Mouse (Mus musculus): ENCODE measurements around the gene Rps6. TPM values are rescaled to one million over a fixed set of nuclear protein-coding genes. Genes with fewer than 3 reads are reported as not detected.
A peak's percentile ranks its signal among the peaks of the same experiment; 100 is the strongest.

The Rps6 gene
- polyA plus RNA-seq (2016; fragmentation: Nextera tagmentation; extraction: Ambion mirVana): 569 and 645 TPM in 2 replicates

GRCm38 (mm10) chr4:86857113-86858069, at the start of gene Rps6:
Gene Rps6 (minus strand): TSS chr4:86857412.
- H3K27ac ChIP-seq: peak within 1 kb of the TSS; percentile 100
- H3K27me3 ChIP-seq (ENCODE audit: insufficient read depth, poor library complexity, severe bottlenecking): no peaks in the 10 kb centered on the region
- H3K9me3 ChIP-seq: no peaks in the 10 kb centered on the region; the same call in 1 of the 2 replicates
- H3K4me3 ChIP-seq: peak within 1 kb of the TSS; percentile 99
- under 1% methylated on average over 68 of the region's 68 CpGs for WGBS
- peak; percentile 96 for DNase-seq (ENCODE audit: low spot score)
- peaks cover 38% of the 10 kb centered on the region for H3K36me3 ChIP-seq
- H3K4me1 ChIP-seq (replicated peaks): peaks cover 16% of the 10 kb centered on the region

GRCm38 (mm10) chr4:86905869-86906268, 48.7 kb upstream of the Rps6 start:
- WGBS: 78% methylated on average over 1 of the region's 1 CpGs
- H3K4me3 ChIP-seq: no peak overlapping the region

GRCm38 (mm10) chr4:86904969-86905368, 47.8 kb upstream of the Rps6 start:
- WGBS: 32% methylated on average over 3 of the region's 3 CpGs
- Histone ChIP-seq H3K4me1 (replicated peaks) (0 out of 2 replicates have a peak, but pooled peaks cover 4% of the 10 kb centered on the region), H3K9me3 (no peaks in the 10 kb centered on the region), H3K4me3 (no peak overlapping the region), H3K27me3 (ENCODE audit: insufficient read depth, poor library complexity, severe bottlenecking) (no peaks in the 10 kb centered on the region), H3K36me3 (no peaks in the 10 kb centered on the region), H3K27ac (no peak overlapping the region)
- DNase-seq (ENCODE audit: low spot score): no peak

More at GRCm38 (mm10) chr4:86905869-86906268, 48.7 kb upstream of the Rps6 start:
- DNase-seq (ENCODE audit: low spot score): no peak
- no peak overlapping the region for H3K27ac ChIP-seq
- no peaks in the 10 kb centered on the region for H3K9me3 ChIP-seq
- H3K27me3 ChIP-seq (ENCODE audit: insufficient read depth, poor library complexity, severe bottlenecking): no peaks in the 10 kb centered on the region
- 0 out of 2 replicates have a peak, but pooled peaks cover 4% of the 10 kb centered on the region for H3K4me1 ChIP-seq (replicated peaks)
- no peaks in the 10 kb centered on the region for H3K36me3 ChIP-seq

- Histone ChIP-seq H3K9me3 (no peaks in the 10 kb centered on the region), H3K27ac (peak overlapping the region; percentile 36; the same call in 1 of the 2 replicates), H3K4me3 (no peak overlapping the region), H3K36me3 (no peaks in the 10 kb centered on the region), H3K27me3 (ENCODE audit: insufficient read depth, poor library complexity, severe bottlenecking) (no peaks in the 10 kb centered on the region), H3K4me1 (replicated peaks) (0 out of 2 replicates have a peak, but pooled peaks cover 4% of the 10 kb centered on the region)
- no peak for DNase-seq (ENCODE audit: low spot score)
- WGBS: 73% methylated on average over 6 of the region's 6 CpGs
These were observed 45.1 kb upstream of the Rps6 start for GRCm38 (mm10) chr4:86902351-86902750.

GRCm38 (mm10) chr4:86898791-86899474, 41.7 kb upstream of the Rps6 start:
- no peak for DNase-seq (ENCODE audit: low spot score)
- 69% methylated on average over 14 of the region's 14 CpGs for WGBS
- no peaks in the 10 kb centered on the region for H3K36me3 ChIP-seq
- H3K9me3 ChIP-seq: no peaks in the 10 kb centered on the region
- H3K4me1 ChIP-seq (replicated peaks): 0 out of 2 replicates have a peak, but pooled peaks cover 4% of the 10 kb centered on the region
- no peaks in the 10 kb centered on the region for H3K27me3 ChIP-seq (ENCODE audit: insufficient read depth, poor library complexity, severe bottlenecking)
- no peak overlapping the region for H3K27ac ChIP-seq
- no peak overlapping the region for H3K4me3 ChIP-seq

- Histone ChIP-seq H3K9me3 (no peaks in the 10 kb centered on the region), H3K27ac (no peak overlapping the region), H3K4me3 (no peak overlapping the region), H3K27me3 (ENCODE audit: insufficient read depth, poor library complexity, severe bottlenecking) (no peaks in the 10 kb centered on the region), H3K36me3 (no peaks in the 10 kb centered on the region), H3K4me1 (replicated peaks) (0 out of 2 replicates have a peak, but pooled peaks cover 2% of the 10 kb centered on the region)
- no peak for DNase-seq (ENCODE audit: low spot score)
- WGBS: 82% methylated on average over 7 of the region's 7 CpGs
These were observed 40.2 kb upstream of the Rps6 start for GRCm38 (mm10) chr4:86897411-86897810.

- H3K36me3 ChIP-seq: no peaks in the 10 kb centered on the region
- no peaks in the 10 kb centered on the region for H3K27me3 ChIP-seq (ENCODE audit: insufficient read depth, poor library complexity, severe bottlenecking)
- WGBS: 72% methylated on average over 5 of the region's 5 CpGs
- no peak for DNase-seq (ENCODE audit: low spot score)
- H3K4me3 ChIP-seq: no peak overlapping the region
- no peaks in the 10 kb centered on the region for H3K9me3 ChIP-seq
- H3K27ac ChIP-seq: no peak overlapping the region
- no peaks in the 10 kb centered on the region; the same call in 1 of the 2 replicates for H3K4me1 ChIP-seq (replicated peaks)
These were observed 30.7 kb upstream of the Rps6 start for GRCm38 (mm10) chr4:86887879-86888278.

GRCm38 (mm10) chr4:86886160-86886878, 29.1 kb upstream of the Rps6 start:
- H3K4me3 ChIP-seq: peak overlapping the region; percentile 7
- H3K27me3 ChIP-seq (ENCODE audit: insufficient read depth, poor library complexity, severe bottlenecking): no peaks in the 10 kb centered on the region
- 47% methylated on average over 18 of the region's 18 CpGs for WGBS
- H3K36me3 ChIP-seq: no peaks in the 10 kb centered on the region
- H3K4me1 ChIP-seq (replicated peaks): no peaks in the 10 kb centered on the region; the same call in 1 of the 2 replicates
- DNase-seq (ENCODE audit: low spot score): peak; percentile 8
- H3K27ac ChIP-seq: no peak overlapping the region
- H3K9me3 ChIP-seq: no peaks in the 10 kb centered on the region

- WGBS: 60% methylated on average over 12 of the region's 12 CpGs
- no peak overlapping the region for H3K27ac ChIP-seq
These were observed 28.6 kb upstream of the Rps6 start for GRCm38 (mm10) chr4:86885790-86886159.

GRCm38 (mm10) chr4:86884945-86885344, 27.7 kb upstream of the Rps6 start:
- Histone ChIP-seq H3K4me1 (replicated peaks) (no peaks in the 10 kb centered on the region; the same call in 1 of the 2 replicates), H3K36me3 (no peaks in the 10 kb centered on the region), H3K4me3 (no peak overlapping the region), H3K27me3 (ENCODE audit: insufficient read depth, poor library complexity, severe bottlenecking) (no peaks in the 10 kb centered on the region), H3K27ac (no peak overlapping the region), H3K9me3 (no peaks in the 10 kb centered on the region)
- DNase-seq (ENCODE audit: low spot score): peak; percentile 43
- WGBS: 38% methylated on average over 4 of the region's 4 CpGs

More at GRCm38 (mm10) chr4:86885790-86886159, 28.6 kb upstream of the Rps6 start:
- Histone ChIP-seq H3K4me1 (replicated peaks) (no peaks in the 10 kb centered on the region; the same call in 1 of the 2 replicates), H3K27me3 (ENCODE audit: insufficient read depth, poor library complexity, severe bottlenecking) (no peaks in the 10 kb centered on the region), H3K4me3 (peak overlapping the region; percentile 7), H3K36me3 (no peaks in the 10 kb centered on the region), H3K9me3 (no peaks in the 10 kb centered on the region)
- DNase-seq (ENCODE audit: low spot score): no peak

- WGBS: 62% methylated on average over 2 of the region's 2 CpGs
These were observed 25.2 kb upstream of the Rps6 start for GRCm38 (mm10) chr4:86882413-86882812.

GRCm38 (mm10) chr4:86881178-86881577, 24.0 kb upstream of the Rps6 start:
- Histone ChIP-seq H3K9me3 (no peaks in the 10 kb centered on the region), H3K4me3 (no peak overlapping the region), H3K4me1 (replicated peaks) (no peaks in the 10 kb centered on the region; the same call in 1 of the 2 replicates), H3K36me3 (no peaks in the 10 kb centered on the region), H3K27me3 (ENCODE audit: insufficient read depth, poor library complexity, severe bottlenecking) (peaks cover 9% of the 10 kb centered on the region), H3K27ac (no peak overlapping the region)
- no peak for DNase-seq (ENCODE audit: low spot score)
- WGBS: 87% methylated on average over 4 of the region's 4 CpGs

More at GRCm38 (mm10) chr4:86882413-86882812, 25.2 kb upstream of the Rps6 start:
- Histone ChIP-seq H3K36me3 (no peaks in the 10 kb centered on the region), H3K4me3 (no peak overlapping the region), H3K27ac (no peak overlapping the region), H3K4me1 (replicated peaks) (no peaks in the 10 kb centered on the region; the same call in 1 of the 2 replicates), H3K27me3 (ENCODE audit: insufficient read depth, poor library complexity, severe bottlenecking) (no peaks in the 10 kb centered on the region), H3K9me3 (no peaks in the 10 kb centered on the region)
- DNase-seq (ENCODE audit: low spot score): no peak

Data from hindbrain, embryonic 10.5 days (tissue).